Mouse (Mus musculus) lung, adult 2 months (tissue): ENCODE results near the gene Fam83c.

Source experiments
- CTCF ChIP-seq: fragments of 200-500 bp; IDR thresholded peaks from 2 replicates; pipeline ENCODE4 v1.5.1; 2011; ENCODE audit warnings: mild to moderate bottlenecking, low read length, control low read depth; ENCODE audit not compliant: insufficient read depth
- POLR2A ChIP-seq: fragments of 200-500 bp; IDR thresholded peaks from 2 replicates; pipeline ENCODE4 v1.6.1; 2011; ENCODE audit warnings: low read depth, mild to moderate bottlenecking, control low read depth, low read length, borderline replicate concordance; ENCODE audit errors: extremely low read depth

DNA sequence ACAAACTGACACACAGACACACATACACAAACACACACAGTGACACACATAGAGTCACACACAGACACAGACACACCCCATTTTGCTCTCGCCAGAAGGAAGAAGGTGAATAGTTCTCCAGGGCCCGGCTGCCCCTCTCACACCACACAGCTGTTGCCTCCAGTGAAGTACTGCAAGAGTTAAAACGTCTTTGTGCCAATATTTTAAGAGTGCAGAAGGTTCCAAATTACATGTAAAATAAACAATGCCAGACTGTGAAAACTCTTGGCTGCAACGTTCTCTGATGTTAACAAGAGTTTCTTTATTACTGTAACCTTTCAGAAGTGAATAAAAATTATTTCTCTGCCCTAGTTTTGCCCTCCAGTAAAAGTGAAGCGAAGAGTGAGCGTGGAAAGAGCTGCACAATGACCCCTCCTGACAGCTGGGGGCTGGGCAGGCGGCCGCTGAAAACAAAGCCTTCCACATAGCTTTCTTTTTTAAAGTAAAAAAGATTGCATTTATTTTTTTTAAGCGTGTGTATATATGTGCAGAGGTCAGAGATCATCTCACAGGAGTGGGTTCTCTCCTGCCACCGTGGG, 38.4 kb upstream of the Fam83c start:
- TF ChIP-seq CTCF (no peak), POLR2A (no peak)
